Mouse (Mus musculus) E14TG2a.4 (cell line): Measurements from ENCODE around the gene Lingo3.

ENCODE experiments used
- CTCF ChIP-seq: conservative IDR thresholded peaks from 2 replicates; pipeline ENCODE4 v1.5.1; 2014; ENCODE audit warnings: low read length
- NANOG ChIP-seq: IDR thresholded peaks from 2 replicates; pipeline ENCODE4 v1.6.1; 2014; ENCODE audit warnings: borderline replicate concordance, low read length, mixed read lengths

DNA sequence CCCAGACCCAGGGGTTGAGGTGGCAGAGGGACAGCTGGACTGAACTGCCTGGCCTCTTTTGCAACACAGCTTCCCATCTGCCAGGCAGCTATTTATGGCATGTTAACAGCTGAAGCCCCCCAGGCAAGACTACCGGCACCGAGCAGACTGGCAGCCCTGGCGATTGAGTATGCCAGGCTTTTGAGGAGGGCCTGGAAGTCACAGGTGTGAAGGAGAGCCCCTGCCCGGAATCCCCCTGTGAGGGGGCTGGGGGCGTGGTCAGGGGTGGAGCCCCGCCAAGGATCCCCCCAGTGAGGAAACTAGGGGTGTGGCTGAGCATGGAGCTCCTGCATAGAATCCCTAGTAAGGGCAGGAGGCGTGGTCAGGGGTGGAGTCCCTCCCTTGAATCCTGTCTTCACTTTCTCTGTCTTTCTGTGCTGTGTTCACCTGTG, 6.9 kb downstream of the Lingo3 start:
- no peak for TF ChIP-seq CTCF
- no peak for TF ChIP-seq NANOG
